Mouse (Mus musculus) left cerebral cortex, postnatal 36 days (tissue): ENCODE results near the gene Sgcg. TPM values are rescaled to one million over a fixed set of nuclear protein-coding genes. Genes with fewer than 3 reads are reported as not detected.
A peak's percentile ranks its signal among the peaks of the same experiment; 100 is the strongest.

Source experiments
- DNase-seq, 2 experiments: peaks; one replicate each; pipeline ENCODE4 v3.0.0; 2021 to 2022; ENCODE audit warnings: low spot score in 2 of 2, mixed read lengths in 1 of 2
- intact Hi-C: fragments of 180-260 bp; cut with DNase I; formaldehyde crosslinking; loops from one replicate; pipeline ENCODE4 v1.15.1; 2025
- total RNA-seq, 2 experiments: library from RNA; stranded (reverse); gene quantifications; 2 replicates each; pipeline ENCODE4 v1.2.3; 2021

Gene Sgcg
- total RNA-seq, 2 experiments from 2014 or later, result not detected

GRCm38 (mm10) chr14:61237101-61237654 is 21.1 kb downstream of the Sgcg start:
- no peak for DNase-seq
- intact Hi-C loops, result no loop called here

DNA sequence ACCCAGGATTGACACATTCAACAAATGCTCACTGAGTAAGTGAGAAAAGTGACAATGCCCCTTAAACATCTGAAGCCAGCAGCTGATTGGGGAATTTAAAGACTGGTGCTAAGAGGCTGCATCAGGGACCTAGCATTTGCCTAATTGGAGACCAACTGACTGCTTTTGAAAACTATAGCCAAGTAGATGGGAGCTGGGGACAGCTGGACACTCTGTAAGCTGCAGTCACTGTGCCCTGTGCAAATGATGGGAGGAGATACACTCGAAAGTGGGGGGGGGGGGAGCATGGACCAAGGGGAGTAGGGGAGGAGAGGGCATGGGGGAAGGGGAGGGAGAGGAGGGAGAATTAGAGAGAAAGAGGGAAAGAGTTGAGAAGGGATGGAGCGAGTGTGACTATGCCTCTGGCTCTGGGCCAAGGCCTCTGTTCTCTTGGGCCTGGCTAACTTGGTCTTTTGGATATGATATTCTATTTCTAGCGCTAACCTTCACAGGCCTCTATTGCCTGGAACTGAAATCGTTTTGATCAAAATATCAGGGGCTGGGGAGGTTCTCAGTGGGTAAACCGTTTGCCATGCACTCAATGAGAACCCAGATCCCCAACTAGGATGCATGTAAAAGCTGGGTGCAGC is 22.3 kb downstream of the Sgcg start:
- intact Hi-C loops, result no loop called here
- no peak for DNase-seq

GRCm38 (mm10) chr14:61232016-61232568 is 26.2 kb downstream of the Sgcg start:
- DNase-seq, result peak in 1 of 2 experiments; percentile 18
- intact Hi-C loops, result no loop called here

DNA sequence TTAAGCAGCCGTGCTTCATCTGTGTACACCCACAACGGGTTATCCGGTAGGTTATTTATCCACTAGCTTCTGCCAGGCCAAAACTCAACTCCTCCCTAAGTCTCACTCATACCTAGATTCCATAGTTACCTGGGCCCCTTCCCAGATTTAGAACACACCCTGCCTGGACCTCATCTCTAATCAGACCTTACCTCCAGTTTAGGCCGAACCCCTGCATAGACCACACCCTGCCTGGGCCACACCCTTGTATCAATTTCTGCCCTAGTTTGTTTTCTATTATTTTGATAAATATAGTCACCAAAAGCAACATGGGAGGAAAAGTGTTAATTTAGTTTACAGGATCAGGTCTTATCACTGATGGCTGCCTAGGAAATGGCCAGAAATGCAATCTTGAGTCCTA is 28.1 kb downstream of the Sgcg start:
- DNase-seq, result no peak
- intact Hi-C loops, result no loop called here

DNA sequence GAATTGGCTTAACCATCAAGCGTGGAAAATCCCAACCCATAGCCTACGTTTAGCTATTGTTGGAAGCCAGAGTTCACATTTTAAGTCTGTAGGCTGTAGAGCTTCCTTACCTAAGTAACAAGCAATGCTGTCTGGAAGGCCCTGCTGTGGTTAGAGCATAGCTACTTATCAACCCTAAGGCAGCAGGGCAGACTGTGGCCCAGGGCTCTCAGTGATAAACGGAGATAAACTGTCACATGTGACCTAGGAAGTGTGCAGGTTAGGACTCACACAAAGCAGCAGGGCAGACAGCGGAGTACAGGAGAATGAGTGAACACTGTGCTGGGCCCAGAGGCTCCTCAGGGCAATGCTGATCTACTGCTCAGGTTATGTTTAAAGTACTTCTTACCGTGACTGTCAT is 28.5 kb downstream of the Sgcg start:
- DNase-seq, result no peak
- intact Hi-C loops, result no loop called here

GRCm38 (mm10) chr14:61226151-61226550 is 32.1 kb downstream of the Sgcg start:
- intact Hi-C loops, result no loop called here
- DNase-seq, result no peak

GRCm38 (mm10) chr14:61224387-61225077 is 33.8 kb downstream of the Sgcg start:
- no peak for DNase-seq
- intact Hi-C loops, result no loop called here

DNA sequence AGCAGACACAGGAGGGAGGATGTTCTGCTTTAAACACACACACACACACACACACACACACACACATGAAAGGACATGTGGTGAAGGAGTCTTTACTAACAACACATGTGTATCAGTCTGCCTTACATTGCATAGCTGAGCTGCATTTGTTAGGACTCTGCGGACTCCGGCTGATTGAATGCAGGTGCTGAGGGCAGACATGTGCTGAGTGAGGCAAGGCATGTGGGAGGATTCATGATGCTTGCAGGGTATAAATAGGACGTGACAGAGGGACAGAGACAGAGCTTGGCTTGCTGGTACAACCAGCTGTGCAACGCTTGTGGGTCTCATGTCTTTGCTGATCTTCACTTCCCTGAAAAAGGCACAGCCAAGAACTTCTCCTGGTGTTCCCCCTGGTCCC is 34.5 kb downstream of the Sgcg start:
- intact Hi-C loops, result no loop called here
- DNase-seq, result no peak

DNA sequence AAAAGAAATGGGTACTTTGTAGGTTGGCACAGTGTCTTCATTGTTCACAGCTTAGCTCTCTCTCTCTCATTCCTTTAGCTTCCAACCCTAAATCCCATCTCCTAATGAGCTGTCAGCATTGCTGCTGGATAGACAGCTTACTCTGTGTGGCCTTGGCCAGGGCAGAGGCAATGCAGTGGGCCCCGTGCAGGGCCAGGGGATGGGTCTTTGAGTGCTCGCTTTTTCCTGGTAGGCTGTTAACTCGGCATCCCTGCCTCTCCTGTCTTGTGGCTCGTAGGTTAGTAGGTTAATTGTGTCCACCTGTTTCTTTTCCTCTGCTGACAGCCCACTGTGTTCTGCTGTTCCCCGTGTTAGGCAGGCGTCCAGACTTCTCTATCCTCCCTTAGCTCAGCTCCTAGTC is 35.8 kb downstream of the Sgcg start:
- no peak for DNase-seq
- intact Hi-C loops, result no loop called here

DNA sequence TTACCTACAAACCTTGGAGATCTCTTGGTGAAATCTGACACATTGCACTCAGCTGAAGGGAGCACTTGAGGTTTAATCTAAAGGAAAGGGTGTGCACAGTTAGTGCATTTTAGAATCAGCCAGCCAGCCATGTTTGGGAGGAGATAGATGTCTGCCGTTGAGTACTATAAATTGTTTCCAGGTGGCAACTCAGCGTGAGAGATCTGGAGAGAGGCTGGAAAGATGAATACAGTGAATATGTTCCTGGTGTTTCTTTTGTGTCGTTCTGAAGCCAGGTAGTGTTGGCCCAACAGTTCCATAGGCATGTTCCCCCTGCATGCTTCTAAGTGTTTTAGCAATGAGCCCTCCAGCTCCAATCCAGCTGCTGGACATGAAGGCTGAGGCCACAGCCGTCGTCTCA is 37.1 kb downstream of the Sgcg start:
- DNase-seq, result no peak
- intact Hi-C loops, result no loop called here

DNA sequence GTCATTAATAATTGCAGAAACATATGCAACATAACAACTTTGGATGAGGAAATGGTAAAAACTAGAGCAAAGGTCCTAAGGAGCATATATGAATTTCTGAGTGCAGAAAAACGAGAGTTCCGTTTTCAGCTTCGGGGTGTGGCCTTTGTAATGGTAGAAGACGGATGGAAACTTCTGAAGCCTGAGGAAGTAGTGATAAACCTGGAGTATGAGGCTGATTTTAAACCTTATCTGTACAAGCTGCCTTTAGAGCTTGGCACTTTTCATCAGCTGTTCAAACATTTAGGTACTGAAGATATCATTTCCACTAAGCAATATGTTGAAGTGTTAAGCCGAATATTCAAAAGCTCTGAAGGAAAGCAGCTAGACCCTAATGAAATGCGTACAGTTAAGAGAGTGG is 46.5 kb downstream of the Sgcg start:
- DNase-seq, result no peak
- intact Hi-C loops, result no loop called here

DNA sequence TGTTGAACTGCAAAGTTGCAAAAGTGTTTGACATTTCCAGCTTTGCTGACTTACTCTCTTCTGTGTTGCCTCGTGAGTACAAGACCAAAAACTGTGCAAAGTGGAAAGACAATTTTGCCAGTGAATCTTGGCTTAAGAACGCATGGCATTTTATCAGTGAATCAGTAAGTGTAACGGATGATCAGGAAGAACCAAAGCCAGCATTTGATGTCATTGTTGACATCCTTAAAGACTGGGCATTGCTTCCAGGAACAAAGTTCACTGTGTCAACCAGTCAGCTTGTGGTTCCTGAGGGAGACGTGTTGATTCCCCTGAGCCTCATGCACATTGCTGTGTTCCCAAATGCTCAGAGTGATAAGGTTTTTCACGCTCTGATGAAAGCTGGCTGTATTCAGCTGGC is 48.2 kb downstream of the Sgcg start:
- no peak for DNase-seq
- intact Hi-C loops, result no loop called here

GRCm38 (mm10) chr14:61194416-61194815 is 63.9 kb downstream of the Sgcg start:
- no peak for DNase-seq

DNA sequence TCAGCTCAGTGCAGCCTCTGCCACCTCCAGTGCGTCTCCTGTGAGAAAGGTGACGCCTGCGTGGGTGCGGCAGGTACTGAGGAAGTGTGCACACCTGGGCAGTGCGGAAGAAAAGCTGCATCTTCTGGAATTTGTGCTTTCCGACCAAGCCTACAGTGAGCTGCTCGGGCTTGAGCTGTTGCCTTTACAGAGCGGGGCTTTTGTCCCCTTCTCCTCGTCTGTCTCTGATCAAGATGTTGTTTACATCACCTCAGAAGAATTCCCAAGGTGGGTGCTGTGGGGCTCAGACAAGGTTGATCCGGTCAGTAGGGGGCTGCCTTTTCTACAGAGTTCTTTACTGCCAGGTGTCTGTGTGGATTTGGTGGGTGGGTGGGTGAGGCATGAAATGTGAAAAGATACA is 66.0 kb downstream of the Sgcg start:
- intact Hi-C loops, result no loop called here

More at GRCm38 (mm10) chr14:61194416-61194815, 63.9 kb downstream of the Sgcg start:
- intact Hi-C loops, result no loop called here

DNA sequence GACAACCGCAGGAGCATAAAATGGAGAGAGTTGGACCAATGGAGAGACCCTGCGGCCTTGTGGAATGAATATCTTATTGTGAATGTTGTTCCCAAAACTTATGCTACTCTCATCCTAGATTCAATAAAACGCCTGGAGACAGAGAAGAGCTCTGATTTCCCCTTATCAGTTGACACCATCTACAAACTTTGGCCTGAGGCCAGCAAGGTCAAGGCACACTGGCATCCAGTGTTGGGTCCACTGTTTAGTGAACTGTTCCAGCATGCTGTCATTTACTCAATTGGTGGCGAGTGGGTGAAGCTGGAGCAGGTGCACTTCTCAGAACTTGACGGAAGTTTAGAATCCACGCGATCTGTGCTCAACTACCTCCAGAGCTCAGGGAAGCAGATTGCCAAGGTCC is 66.4 kb downstream of the Sgcg start:
- DNase-seq, result no peak
- intact Hi-C loops, result no loop called here

More for the DNA sequence above, 66.0 kb downstream of the Sgcg start:
- DNase-seq, result no peak

GRCm38 (mm10) chr14:61173229-61173628 is 85.1 kb downstream of the Sgcg start:
- intact Hi-C loops, result loop anchor here (5.0 kb wide), 1 partner anchor 131 kb away; no protein-coding TSS in a partner anchor
- DNase-seq, result peak in 1 of 2 experiments; percentile 75

DNA sequence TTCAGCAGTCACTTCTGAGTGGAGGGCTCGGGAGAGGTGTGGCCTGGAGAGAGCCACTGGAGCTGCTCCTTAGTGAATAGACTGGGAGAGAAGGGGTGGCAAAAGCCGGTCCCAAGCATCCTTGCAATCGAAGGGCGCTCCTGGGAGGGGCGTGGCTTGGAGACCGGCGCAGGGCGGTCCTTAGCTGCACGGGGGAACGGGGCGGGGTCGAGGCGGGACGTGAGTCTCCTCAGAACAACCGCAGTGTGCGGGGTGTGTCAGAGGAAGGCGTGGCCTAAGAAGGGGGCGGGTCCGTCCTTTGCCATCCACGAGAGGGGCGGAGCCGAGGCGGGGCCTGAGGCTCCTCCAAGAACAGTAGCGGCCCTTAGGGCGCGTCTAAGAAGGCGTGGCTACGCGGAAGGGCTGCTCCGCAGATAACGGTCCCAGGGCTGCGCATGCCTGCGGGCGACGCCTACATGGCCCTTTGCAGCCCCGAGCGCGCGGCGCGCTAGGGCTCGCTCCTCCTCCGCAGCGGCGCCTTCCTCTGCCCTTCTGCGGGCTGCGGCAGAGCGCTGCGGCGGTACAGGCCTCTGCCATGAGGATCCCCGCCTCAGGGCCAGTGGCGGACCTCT is 85.6 kb downstream of the Sgcg start:
- DNase-seq, result peak; percentile 99
- intact Hi-C loops, result loop anchor here (5.0 kb wide), 1 partner anchor 130 kb away; no protein-coding TSS in a partner anchor

GRCm38 (mm10) chr14:61171261-61171970 is 86.9 kb downstream of the Sgcg start:
- no peak for DNase-seq
- intact Hi-C loops, result loop anchor here (5.0 kb wide), 1 partner anchor 129 kb away; no protein-coding TSS in a partner anchor
